Mouse (Mus musculus): ENCODE data around the gene Zfp46. TPM values are rescaled to one million over a fixed set of nuclear protein-coding genes. Genes with fewer than 3 reads are reported as not detected.

Zfp46 gene
- polyA plus RNA-seq, 1 experiment: 1.9 TPM

DNA sequence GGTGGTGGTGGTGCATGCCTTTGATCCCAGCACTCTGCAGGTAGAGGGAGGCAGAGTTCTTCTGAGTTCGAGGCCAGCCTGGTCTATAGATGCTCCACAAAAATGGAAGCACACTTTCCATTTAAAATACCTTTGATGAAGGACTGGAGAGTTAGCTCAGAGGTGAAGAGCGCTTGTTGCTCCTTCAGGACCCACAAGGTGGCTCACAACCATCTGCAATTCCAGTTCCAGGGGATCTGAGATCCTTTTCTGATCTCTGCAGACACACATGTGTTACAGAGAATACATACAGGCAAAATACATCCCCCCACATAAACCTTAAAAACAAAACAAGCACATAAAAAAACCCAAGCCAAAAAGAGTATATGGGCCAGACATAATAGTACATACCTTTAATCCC is 23.9 kb downstream of the Zfp46 start:
- H3K4me3 ChIP-seq (replicated peaks): no peak overlapping the region
- TF ChIP-seq GATA1 (IDR thresholded peaks at IDR 0.05; ENCODE audit: borderline replicate concordance, low read length) (no peak), FLI1 (IDR thresholded peaks at IDR 0.05; ENCODE audit: low read length) (no peak)
- H3K36me3 ChIP-seq (replicated peaks; ENCODE audit: low read length): no peaks in the 10 kb centered on the region
- H3K27me3 ChIP-seq (replicated peaks): peaks cover 7% of the 10 kb centered on the region
- H3K4me1 ChIP-seq: peaks cover 22% of the 10 kb centered on the region
- no peaks in the 10 kb centered on the region for H3K9me3 ChIP-seq

DNA sequence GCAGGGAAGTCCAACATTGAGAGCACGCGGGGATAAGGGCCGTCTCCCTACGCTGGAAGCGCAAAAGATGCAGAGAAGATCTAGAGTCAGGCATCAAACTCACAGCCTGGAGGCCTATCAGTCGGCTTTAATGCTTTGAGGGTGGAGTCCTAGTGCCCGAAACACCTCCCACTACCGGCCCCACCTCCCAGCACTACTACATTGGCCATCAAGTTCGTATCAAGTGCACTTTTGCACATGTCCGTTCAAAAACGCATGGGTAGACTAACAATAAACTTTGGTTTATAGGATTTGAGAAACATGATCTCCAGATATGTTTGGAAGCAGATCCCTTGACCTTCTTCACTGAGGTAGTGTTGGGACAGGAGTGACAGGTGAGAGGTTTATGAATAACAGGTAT is 25.3 kb downstream of the Zfp46 start:
- Histone ChIP-seq H3K4me1 (peaks cover 30% of the 10 kb centered on the region), H3K36me3 (replicated peaks; ENCODE audit: low read length) (no peaks in the 10 kb centered on the region), H3K9me3 (no peaks in the 10 kb centered on the region), H3K27me3 (replicated peaks) (peaks cover 3% of the 10 kb centered on the region), H3K4me3 (replicated peaks) (peak overlapping the region; percentile 94)
- TF ChIP-seq FLI1 (IDR thresholded peaks at IDR 0.05; ENCODE audit: low read length) (no peak), GATA1 (IDR thresholded peaks at IDR 0.05; ENCODE audit: borderline replicate concordance, low read length) (no peak)

GRCm38 (mm10) chr4:136310229-136311041 is 26.0 kb downstream of the Zfp46 start, which contains the start of gene Hnrnpr:
TSS of gene Hnrnpr (plus strand) at chr4:136310942.
- Histone ChIP-seq H3K36me3 (replicated peaks; ENCODE audit: low read length) (no peaks in the 10 kb centered on the region), H3K4me3 (replicated peaks) (peak within 1 kb of the TSS; percentile 94)
- TF ChIP-seq FLI1 (IDR thresholded peaks at IDR 0.05; ENCODE audit: low read length) (no peak), GATA1 (IDR thresholded peaks at IDR 0.05; ENCODE audit: borderline replicate concordance, low read length) (no peak)

GRCm38 (mm10) chr4:136311042-136311999 is 26.8 kb downstream of the Zfp46 start:
- Histone ChIP-seq H3K27me3 (replicated peaks) (peaks cover 2% of the 10 kb centered on the region), H3K36me3 (replicated peaks; ENCODE audit: low read length) (peaks cover 3% of the 10 kb centered on the region), H3K4me1 (peaks cover 33% of the 10 kb centered on the region), H3K9me3 (no peaks in the 10 kb centered on the region), H3K4me3 (replicated peaks) (peak overlapping the region; percentile 94)
- TF ChIP-seq GATA1 (IDR thresholded peaks at IDR 0.05; ENCODE audit: borderline replicate concordance, low read length) (no peak), FLI1 (IDR thresholded peaks at IDR 0.05; ENCODE audit: low read length) (no peak)

More at GRCm38 (mm10) chr4:136310229-136311041, 26.0 kb downstream of the Zfp46 start, which contains the start of gene Hnrnpr:
- H3K4me1 ChIP-seq: peaks cover 33% of the 10 kb centered on the region
- H3K9me3 ChIP-seq: no peaks in the 10 kb centered on the region
- peaks cover 2% of the 10 kb centered on the region for H3K27me3 ChIP-seq (replicated peaks)

DNA sequence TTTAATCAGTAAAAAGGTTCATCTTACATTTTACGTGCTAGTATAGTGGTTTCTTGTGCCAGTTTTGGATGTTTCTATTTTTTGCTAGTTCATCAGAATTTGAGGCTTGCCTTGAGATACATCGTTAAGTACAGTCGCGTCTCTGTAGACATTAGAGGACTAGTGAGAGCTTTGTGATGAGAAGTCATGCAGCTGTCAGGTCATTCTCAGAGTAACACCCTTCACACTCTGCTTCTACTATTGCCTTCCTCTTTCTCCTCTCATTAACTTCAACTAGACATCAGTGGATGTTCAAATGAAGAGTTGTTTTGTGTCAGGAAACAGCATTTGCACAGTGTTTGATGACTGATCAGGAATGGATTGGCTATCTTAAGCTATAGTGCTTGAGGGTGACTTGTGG is 28.1 kb downstream of the Zfp46 start:
- TF ChIP-seq GATA1 (IDR thresholded peaks at IDR 0.05; ENCODE audit: borderline replicate concordance, low read length) (no peak), FLI1 (IDR thresholded peaks at IDR 0.05; ENCODE audit: low read length) (no peak)
- H3K4me1 ChIP-seq: peaks cover 33% of the 10 kb centered on the region
- no peaks in the 10 kb centered on the region for H3K9me3 ChIP-seq
- H3K36me3 ChIP-seq (replicated peaks; ENCODE audit: low read length): peaks cover 14% of the 10 kb centered on the region
- H3K4me3 ChIP-seq (replicated peaks): peak overlapping the region; percentile 94
- H3K27me3 ChIP-seq (replicated peaks): no peaks in the 10 kb centered on the region

GRCm38 (mm10) chr4:136317667-136318066 is 33.2 kb downstream of the Zfp46 start:
- no peak for TF ChIP-seq GATA1 (IDR thresholded peaks at IDR 0.05; ENCODE audit: borderline replicate concordance, low read length)
- no peak for TF ChIP-seq FLI1 (IDR thresholded peaks at IDR 0.05; ENCODE audit: low read length)
- peaks cover 28% of the 10 kb centered on the region for H3K4me1 ChIP-seq
- no peak overlapping the region for H3K4me3 ChIP-seq (replicated peaks)
- no peaks in the 10 kb centered on the region for H3K9me3 ChIP-seq
- no peaks in the 10 kb centered on the region for H3K27me3 ChIP-seq (replicated peaks)
- peaks cover 61% of the 10 kb centered on the region for H3K36me3 ChIP-seq (replicated peaks; ENCODE audit: low read length)

GRCm38 (mm10) chr4:136320016-136320415 is 35.5 kb downstream of the Zfp46 start:
- Histone ChIP-seq H3K36me3 (replicated peaks; ENCODE audit: low read length) (peaks cover 79% of the 10 kb centered on the region), H3K9me3 (no peaks in the 10 kb centered on the region), H3K4me1 (peaks cover 13% of the 10 kb centered on the region; the same call in 1 of the 2 replicates), H3K4me3 (replicated peaks) (no peak overlapping the region), H3K27me3 (replicated peaks) (no peaks in the 10 kb centered on the region)
- TF ChIP-seq FLI1 (IDR thresholded peaks at IDR 0.05; ENCODE audit: low read length): no peak
- TF ChIP-seq GATA1 (IDR thresholded peaks at IDR 0.05; ENCODE audit: borderline replicate concordance, low read length): no peak

DNA sequence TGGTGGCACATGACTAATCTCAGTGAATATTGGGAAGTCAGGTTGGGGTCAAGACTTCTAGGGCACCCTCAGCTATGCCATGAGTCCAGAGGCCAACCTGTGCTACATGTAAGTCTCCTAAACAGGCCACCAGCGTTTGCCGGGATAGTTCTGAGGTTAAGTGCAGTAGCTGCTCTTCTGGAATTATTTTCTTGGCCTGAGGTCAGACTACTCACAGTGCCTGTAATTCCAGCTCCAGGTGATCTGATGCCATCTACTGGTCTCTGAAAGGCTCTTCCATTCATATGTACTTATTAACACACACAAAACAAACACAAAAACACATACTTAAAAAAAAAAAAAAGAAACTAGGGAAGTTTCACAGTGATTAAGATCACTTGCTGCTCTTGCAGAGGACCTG is 39.7 kb downstream of the Zfp46 start:
- Histone ChIP-seq H3K4me1 (peaks cover 15% of the 10 kb centered on the region; the same call in 1 of the 2 replicates), H3K9me3 (no peaks in the 10 kb centered on the region), H3K27me3 (replicated peaks) (no peaks in the 10 kb centered on the region), H3K4me3 (replicated peaks) (no peak overlapping the region), H3K36me3 (replicated peaks; ENCODE audit: low read length) (peaks cover 79% of the 10 kb centered on the region)
- TF ChIP-seq FLI1 (IDR thresholded peaks at IDR 0.05; ENCODE audit: low read length) (no peak), GATA1 (IDR thresholded peaks at IDR 0.05; ENCODE audit: borderline replicate concordance, low read length) (no peak)

- Histone ChIP-seq H3K4me1 (peaks cover 4% of the 10 kb centered on the region; the same call in 1 of the 2 replicates), H3K9me3 (no peaks in the 10 kb centered on the region), H3K36me3 (replicated peaks; ENCODE audit: low read length) (peaks cover 81% of the 10 kb centered on the region), H3K27me3 (replicated peaks) (no peaks in the 10 kb centered on the region), H3K4me3 (replicated peaks) (no peak overlapping the region)
- TF ChIP-seq GATA1 (IDR thresholded peaks at IDR 0.05; ENCODE audit: borderline replicate concordance, low read length): no peak
- TF ChIP-seq FLI1 (IDR thresholded peaks at IDR 0.05; ENCODE audit: low read length): no peak
These were observed 42.8 kb downstream of the Zfp46 start for GRCm38 (mm10) chr4:136327238-136327637.
